Mouse (Mus musculus) lung, postnatal 14 days (tissue): Measurements from ENCODE around the gene Gm3336.

ENCODE experiments used
- DNase-seq: peaks from one replicate; pipeline ENCODE4 v3.0.0; 2021

Gene Gm3336

DNA sequence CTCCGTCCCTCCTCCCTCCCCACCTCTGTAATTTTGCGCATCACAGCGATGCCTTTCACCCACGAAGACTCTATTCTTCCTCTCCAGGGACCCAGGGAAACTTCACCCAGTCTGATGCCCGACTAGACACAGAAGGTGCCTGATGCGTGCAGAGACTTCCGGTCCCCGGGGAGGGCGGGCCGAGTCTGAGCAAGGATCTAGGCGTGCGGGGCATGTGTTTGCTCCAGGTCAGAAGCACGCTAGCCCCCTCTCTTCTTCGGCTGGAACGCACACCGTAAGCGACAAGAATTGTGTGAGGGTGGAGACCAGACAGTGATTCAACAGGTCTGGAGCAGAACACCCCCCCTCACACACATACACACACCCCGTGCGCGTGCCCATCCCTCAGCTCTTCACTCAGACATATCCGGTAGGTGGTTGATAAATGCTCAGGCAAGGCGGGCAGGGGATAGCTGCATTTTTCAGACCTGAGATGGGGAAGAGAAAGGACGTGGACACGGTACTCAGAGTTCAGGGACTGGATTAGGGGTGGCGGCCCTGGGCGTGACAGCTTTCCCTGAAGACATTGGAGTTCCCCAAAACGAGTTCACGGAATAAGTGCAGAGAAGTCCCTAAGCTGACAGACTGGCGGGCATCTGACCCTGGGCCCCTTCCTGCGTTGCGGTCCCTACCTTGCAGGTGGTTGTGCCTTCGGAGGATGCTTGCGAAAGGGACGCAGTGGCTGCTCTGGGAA, 47.7 kb downstream of the Gm3336 start:
- peak; percentile 58 for DNase-seq

DNA sequence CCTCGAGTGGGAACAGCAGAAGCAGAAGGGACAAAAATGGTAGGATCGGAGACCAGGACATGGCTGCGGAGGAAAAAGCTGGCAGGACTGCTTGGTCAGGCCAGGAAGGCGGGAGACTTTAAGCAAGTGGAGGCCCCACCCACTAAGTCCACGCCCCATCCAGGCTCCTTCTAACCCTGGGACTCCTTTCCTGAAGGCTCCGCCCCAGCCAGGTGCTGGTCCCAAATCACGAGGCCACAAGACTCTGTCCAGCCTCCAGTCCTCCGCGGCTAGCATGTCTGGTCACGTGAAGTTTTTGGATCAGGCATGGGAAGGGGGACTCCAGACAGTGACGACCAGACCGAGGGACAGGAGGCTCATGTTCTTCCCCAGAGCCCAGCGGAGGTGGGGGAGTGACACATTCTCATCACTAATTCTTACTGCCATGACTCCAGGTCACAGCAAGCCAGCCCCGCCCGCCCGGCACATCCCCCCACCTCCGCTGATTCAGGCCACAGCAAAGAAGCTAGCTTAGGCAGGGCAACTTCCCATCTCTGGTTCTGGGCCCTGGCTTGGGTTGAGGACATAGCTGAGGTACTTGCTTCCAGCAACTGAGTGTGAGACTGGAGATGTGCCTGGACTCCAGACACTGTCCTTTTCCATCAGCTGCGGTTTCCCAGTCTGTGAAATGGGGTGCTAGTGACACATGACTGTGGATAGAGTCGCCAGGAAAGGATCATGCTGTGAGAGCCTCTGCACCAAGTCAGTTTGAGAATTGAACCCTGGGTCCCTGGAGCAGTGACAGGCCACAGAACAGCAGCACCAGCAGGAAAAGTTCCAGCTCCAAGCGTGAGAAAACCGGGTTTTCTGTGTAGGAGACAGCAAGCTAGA, 48.5 kb downstream of the Gm3336 start:
- DNase-seq, result peak; percentile 82

GRCm38 (mm10) chr8:70767503-70767902, 49.2 kb downstream of the Gm3336 start:
- DNase-seq, result no peak

GRCm38 (mm10) chr8:70768231-70768776, 50.0 kb downstream of the Gm3336 start:
- DNase-seq, result no peak

- DNase-seq, result no peak
Observed at GRCm38 (mm10) chr8:70768956-70769355, 50.6 kb downstream of the Gm3336 start.

GRCm38 (mm10) chr8:70769359-70769758, 51.0 kb downstream of the Gm3336 start:
- DNase-seq, result peak; percentile 99

- no peak for DNase-seq
Observed at GRCm38 (mm10) chr8:70769858-70770257, 51.5 kb downstream of the Gm3336 start.

DNA sequence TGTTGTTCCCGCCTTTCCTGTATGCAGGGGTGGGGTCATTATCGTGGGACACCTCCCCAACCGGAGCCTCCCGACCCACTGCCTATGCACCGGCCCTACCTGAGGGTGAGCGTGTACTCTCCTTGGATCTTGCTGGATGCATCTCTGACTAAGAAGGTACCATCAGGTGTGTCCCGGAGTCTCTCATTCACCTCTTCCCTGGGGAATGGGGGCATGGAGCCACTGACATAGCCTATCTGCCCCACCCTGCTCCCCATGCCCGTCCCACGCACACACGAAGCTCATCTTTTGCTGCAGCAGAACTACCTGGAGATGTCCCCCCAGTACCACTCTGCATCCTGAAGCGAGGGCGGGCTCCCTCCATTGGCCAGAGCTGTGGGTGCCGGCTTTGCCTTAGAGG, 52.4 kb downstream of the Gm3336 start:
- DNase-seq, result no peak

DNA sequence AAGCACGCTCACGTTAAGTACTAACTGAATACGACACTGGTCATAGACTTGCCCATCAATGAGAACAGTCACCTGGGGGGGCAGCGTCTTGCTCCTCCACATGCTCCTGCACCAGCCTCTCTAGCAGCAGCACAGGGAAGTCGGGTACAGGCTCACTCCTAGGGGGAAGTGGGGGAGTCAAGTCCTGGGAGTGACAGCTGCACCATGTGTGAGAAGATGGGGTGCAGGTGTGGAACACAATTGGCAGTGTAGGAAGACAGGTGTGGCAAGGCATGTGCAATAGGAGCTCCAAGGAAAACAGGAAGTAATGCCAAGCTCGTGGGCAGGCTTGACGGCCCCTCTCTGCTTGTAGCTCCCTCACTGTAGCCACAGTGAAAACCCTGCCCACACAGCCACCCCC, 52.9 kb downstream of the Gm3336 start:
- no peak for DNase-seq

GRCm38 (mm10) chr8:70772075-70772474, 53.7 kb downstream of the Gm3336 start:
- no peak for DNase-seq
